27 mouse cellular contexts compared by ENCODE assay signal in the genomic region with DNA sequence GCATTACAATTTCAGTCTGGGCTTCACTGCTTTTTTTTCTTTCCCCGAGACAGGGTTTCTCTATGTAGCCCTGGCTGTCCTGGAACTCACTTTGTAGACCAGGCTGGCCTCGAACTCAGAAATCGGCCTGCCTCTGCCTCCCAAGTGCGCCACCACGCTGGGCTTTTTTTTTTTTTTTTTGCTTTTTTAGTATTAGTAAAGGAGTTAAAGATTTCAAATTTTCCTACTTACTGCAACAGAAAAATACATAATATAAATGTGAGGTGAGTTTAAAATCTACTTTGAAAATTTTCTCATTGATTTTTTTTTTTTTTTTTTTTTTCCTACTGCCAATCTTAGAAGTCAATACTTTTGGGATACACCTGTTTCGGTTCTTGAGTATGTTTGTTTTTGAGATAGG. TPM values are rescaled to one million over a fixed set of nuclear protein-coding genes. Genes with fewer than 3 reads are reported as not detected.
DNase-seq lines count a peak whose midpoint lies in the region; ATAC-seq and TF ChIP-seq lines count a peak whose summit lies in the region.
"Had no signal": no experiment of that assay in that cellular context is flagged by ENCODE, and none has a peak within 500 bp of the region (broad histone marks: within the 10 kb centered on the region; RNA-seq: fewer than 3 reads in every experiment).

No protein-coding gene starts in this region.

- no peak for ATAC-seq in kidney, embryonic 15.5 days (replicated peaks; ENCODE audit: low FRiP score)
- no peak for ATAC-seq in liver, embryonic 13.5 days (ENCODE audit: low read depth)
- ATAC-seq in frontal cortex, adult (ENCODE audit: low TSS enrichment), result no peak
- no peak for ATAC-seq in forebrain, embryonic 13.5 days
- ATAC-seq: forebrain, postnatal 0 days had no signal

- DNase-seq in kidney, adult 8-10 months, result no peak
- no peak for DNase-seq in MEL (ENCODE audit: low read depth, low spot score)
- DNase-seq in liver, embryonic 13.5 days, result no peak
- DNase-seq in frontal cortex, postnatal 10 days (ENCODE audit: low spot score in 2 of 2), result no peak
- DNase-seq: adrenal gland, postnatal 25 days; B cell, adult 2 months; cerebellum, adult 2 months; forebrain, postnatal 0 days; heart, postnatal 36 days; kidney, adult 18-20 months; kidney, postnatal 25 days; right cerebral cortex, adult 18-20 months; thymus, postnatal 14 days had no signal

- peaks cover 41% of the 10 kb centered on the region for H3K4me1 ChIP-seq in kidney, embryonic 15.5 days
- H3K4me1 ChIP-seq in E14TG2a.4 (replicated peaks; ENCODE audit: low read depth, low read length) (peaks cover 69% of the 10 kb centered on the region), MEL (ENCODE audit: control insufficient read depth in 1 of 2, insufficient read depth in 2 of 2, low read length in 2 of 2) (peaks cover 2 to 17% of the 10 kb centered on the region in 2 experiments)
- peaks cover 56% of the 10 kb centered on the region for H3K4me1 ChIP-seq in liver, embryonic 13.5 days (replicated peaks)
- peaks cover 35% of the 10 kb centered on the region for H3K4me1 ChIP-seq in forebrain, embryonic 13.5 days

- no peak for TF ChIP-seq RAD21 in MEL (IDR thresholded peaks at IDR 0.05; ENCODE audit: low read depth, low read length)

- H3K9me3 ChIP-seq in kidney, embryonic 15.5 days (replicated peaks), result no peaks in the 10 kb centered on the region
- H3K9me3 ChIP-seq in E14TG2a.4 (ENCODE audit: low read length), result no peaks in the 10 kb centered on the region
- H3K9me3 ChIP-seq in MEL (replicated peaks; ENCODE audit: insufficient read depth, low read length), result no peaks in the 10 kb centered on the region
- no peaks in the 10 kb centered on the region for H3K9me3 ChIP-seq in liver, embryonic 13.5 days (replicated peaks)
- no peaks in the 10 kb centered on the region for H3K9me3 ChIP-seq in forebrain, embryonic 13.5 days (replicated peaks)
- H3K9me3 ChIP-seq: hindbrain, embryonic 15.5 days; neural tube, embryonic 12.5 days had no signal

- H3K27me3 ChIP-seq in kidney, embryonic 15.5 days, result no peaks in the 10 kb centered on the region
- H3K27me3 ChIP-seq in E14TG2a.4 (ENCODE audit: insufficient read depth, low read length) (no peaks in the 10 kb centered on the region), MEL (ENCODE audit: control insufficient read depth in 1 of 2, insufficient read depth in 2 of 2, low read length in 2 of 2) (no peaks in the 10 kb centered on the region)
- no peaks in the 10 kb centered on the region for H3K27me3 ChIP-seq in liver, embryonic 13.5 days
- H3K27me3 ChIP-seq in forebrain, embryonic 13.5 days, result no peaks in the 10 kb centered on the region
- H3K27me3 ChIP-seq: hindbrain, embryonic 15.5 days; neural tube, embryonic 12.5 days had no signal

- peak overlapping the region; percentile 92; the same call in 1 of the 2 replicates for H3K4me2 ChIP-seq in kidney, embryonic 15.5 days
- peak overlapping the region; percentile 98 for H3K4me2 ChIP-seq in liver, embryonic 13.5 days
- no peak overlapping the region for H3K4me2 ChIP-seq in forebrain, embryonic 13.5 days

- TF ChIP-seq POLR2A in MEL (IDR thresholded peaks at IDR 0.05; ENCODE audit: control insufficient read depth in 1 of 2, insufficient read depth in 1 of 2, low read depth in 1 of 2, low read length in 2 of 2, poor library complexity in 1 of 2), result no peak

- H3K36me3 ChIP-seq in kidney, embryonic 15.5 days, result peaks cover 48% of the 10 kb centered on the region
- H3K36me3 ChIP-seq in E14TG2a.4 (ENCODE audit: insufficient read depth, low read length), result peaks cover 59% of the 10 kb centered on the region
- peaks cover 15 to 30% of the 10 kb centered on the region in 2 experiments for H3K36me3 ChIP-seq in MEL (ENCODE audit: control insufficient read depth in 1 of 2, insufficient read depth in 2 of 2, low read length in 2 of 2)
- peaks cover 51% of the 10 kb centered on the region for H3K36me3 ChIP-seq in liver, embryonic 13.5 days
- H3K36me3 ChIP-seq in forebrain, embryonic 13.5 days (ENCODE audit: poor library complexity, severe bottlenecking), result peaks cover 40% of the 10 kb centered on the region

- TF ChIP-seq EP300 in MEL (IDR thresholded peaks at IDR 0.05; ENCODE audit: low read depth in 1 of 2, low read length in 2 of 2), result no peak

- peak overlapping the region; percentile 78; the same call in 1 of the 2 replicates for H3K4me3 ChIP-seq in kidney, embryonic 15.5 days (replicated peaks)
- H3K4me3 ChIP-seq in E14TG2a.4 (replicated peaks; ENCODE audit: low read length) (peak overlapping the region; percentile 97), MEL (ENCODE audit: control insufficient read depth in 1 of 2, insufficient read depth in 1 of 2, low read depth in 2 of 2, low read length in 2 of 2) (no peak overlapping the region)
- peak overlapping the region; percentile 82 for H3K4me3 ChIP-seq in liver, embryonic 13.5 days (replicated peaks)
- H3K4me3 ChIP-seq in forebrain, embryonic 13.5 days, result no peak overlapping the region
- H3K4me3 ChIP-seq: hindbrain, embryonic 15.5 days; neural tube, embryonic 12.5 days had no signal

- H3K9ac ChIP-seq in kidney, embryonic 15.5 days, result no peak overlapping the region
- no peak overlapping the region; the same call in 1 of the 2 replicates for H3K9ac ChIP-seq in MEL (ENCODE audit: control insufficient read depth, low read depth, low read length, poor library complexity, severe bottlenecking)
- H3K9ac ChIP-seq in liver, embryonic 13.5 days, result peak overlapping the region; percentile 92; the same call in 1 of the 2 replicates
- H3K9ac ChIP-seq in forebrain, embryonic 13.5 days, result no peak overlapping the region
- H3K9ac ChIP-seq: forebrain, postnatal 0 days; hindbrain, embryonic 15.5 days; neural tube, embryonic 12.5 days had no signal

- 93% methylated on average over 6 of the region's 6 CpGs for WGBS in kidney, embryonic 15.5 days
- WGBS in liver, embryonic 13.5 days (ENCODE audit: insufficient replicate concordance), result 79% methylated on average over 6 of the region's 6 CpGs
- WGBS in forebrain, embryonic 13.5 days, result 95% methylated on average over 6 of the region's 6 CpGs

- peaks cover 69% of the 10 kb centered on the region for H3K79me2 ChIP-seq in MEL (ENCODE audit: control insufficient read depth, insufficient read depth, low read length, poor library complexity)

- no peak for TF ChIP-seq CTCF in E14TG2a.4 (conservative IDR thresholded peaks at IDR 0.05; ENCODE audit: low read length)
- no peak for TF ChIP-seq CTCF in MEL (IDR thresholded peaks at IDR 0.05 in 2 of 3, conservative IDR thresholded peaks at IDR 0.05 in 1 of 3; ENCODE audit: control insufficient read depth in 1 of 3, insufficient read depth in 1 of 3, low read depth in 2 of 3, low read length in 3 of 3, poor library complexity in 1 of 3, severe bottlenecking in 1 of 3)

- no peak overlapping the region for H3K27ac ChIP-seq in kidney, embryonic 15.5 days
- no peak overlapping the region for H3K27ac ChIP-seq in MEL (ENCODE audit: control insufficient read depth, low read depth, low read length)
- H3K27ac ChIP-seq in liver, embryonic 13.5 days, result no peak overlapping the region
- no peak overlapping the region for H3K27ac ChIP-seq in forebrain, embryonic 13.5 days
- H3K27ac ChIP-seq: hindbrain, embryonic 15.5 days; neural tube, embryonic 12.5 days had no signal

TF ChIP-seq in MEL, 35 proteins besides CTCF, POLR2A, EP300 and RAD21:
- TF ChIP-seq UBTF (IDR thresholded peaks at IDR 0.05; ENCODE audit: borderline replicate concordance, insufficient read depth, low read depth, low read length) (no peak), ZNF384 (IDR thresholded peaks at IDR 0.05; ENCODE audit: low read depth, low read length) (peak; percentile 65)

RNA-seq across cellular contexts. Expression of a gene that starts 2.9 kb away (rescaled TPM):
- 145 and 152 TPM in 2 replicates for polyA plus RNA-seq in kidney, embryonic 15.5 days (2015; fragmentation: Nextera tagmentation; extraction: Ambion mirVana)
- total RNA-seq in MEL (2012; rRNA removed), result 301 and 311 TPM in 2 replicates
- 100 to 1,000 TPM; 477 to 491 TPM for polyA plus RNA-seq in MEL (2012; ENCODE audit: insufficient read depth in 1 of 2, insufficient read length in 2 of 2, low read depth in 1 of 2, low replicate concordance in 2 of 2, missing spikeins in 1 of 2)
- 79.1 and 83.0 TPM in 2 replicates for polyA plus RNA-seq in liver, embryonic 13.5 days (2015; fragmentation: Nextera tagmentation; extraction: Ambion mirVana)
- 149 and 152 TPM in 2 replicates for polyA plus RNA-seq in forebrain, embryonic 13.5 days (2015; fragmentation: Nextera tagmentation; extraction: Ambion mirVana)

RNA-seq across cellular contexts. Expression of a gene that starts 13.5 kb away (rescaled TPM):
- 36.2 and 41.0 TPM in 2 replicates for polyA plus RNA-seq in kidney, embryonic 15.5 days (2015; fragmentation: Nextera tagmentation; extraction: Ambion mirVana)
- total RNA-seq in MEL (2012; rRNA removed), result 1.0 and 1.7 TPM in 2 replicates
- 10 to 100 TPM in 1 of 2 experiments, not detected in 1; 19.9 TPM for polyA plus RNA-seq in MEL (2012; ENCODE audit: insufficient read depth in 1 of 2, insufficient read length in 2 of 2, low read depth in 1 of 2, low replicate concordance in 2 of 2, missing spikeins in 1 of 2)
- polyA plus RNA-seq in liver, embryonic 13.5 days (2015; fragmentation: Nextera tagmentation; extraction: Ambion mirVana), result 2.2 and 2.7 TPM in 2 replicates
- 45.3 and 45.6 TPM in 2 replicates for polyA plus RNA-seq in forebrain, embryonic 13.5 days (2015; fragmentation: Nextera tagmentation; extraction: Ambion mirVana)
- total RNA-seq: monocyte, adult 5-6 weeks had no signal

RNA-seq across cellular contexts. Expression of a gene that starts 15.1 kb away (rescaled TPM):
- 55.5 and 62.2 TPM in 2 replicates for polyA plus RNA-seq in kidney, embryonic 15.5 days (2015; fragmentation: Nextera tagmentation; extraction: Ambion mirVana)
- total RNA-seq in MEL (2012; rRNA removed), result 72.3 and 75.5 TPM in 2 replicates
- polyA plus RNA-seq in MEL (2012; ENCODE audit: insufficient read depth in 1 of 2, insufficient read length in 2 of 2, low read depth in 1 of 2, low replicate concordance in 2 of 2, missing spikeins in 1 of 2), result 100 to 1,000 TPM in 1 of 2 experiments, not detected in 1; 147 TPM
- 45.6 and 48.2 TPM in 2 replicates for polyA plus RNA-seq in liver, embryonic 13.5 days (2015; fragmentation: Nextera tagmentation; extraction: Ambion mirVana)
- polyA plus RNA-seq in forebrain, embryonic 13.5 days (2015; fragmentation: Nextera tagmentation; extraction: Ambion mirVana), result 60.5 and 68.9 TPM in 2 replicates

RNA-seq across cellular contexts. Expression of a gene that starts 26.6 kb away (rescaled TPM):
- polyA plus RNA-seq in kidney, embryonic 15.5 days (2015; fragmentation: Nextera tagmentation; extraction: Ambion mirVana), result 6.3 and 6.4 TPM in 2 replicates
- 0.96 and 1.2 TPM in 2 replicates for total RNA-seq in MEL (2012; rRNA removed)
- 1 to 10 TPM in 1 of 2 experiments, not detected in 1; 2.9 TPM for polyA plus RNA-seq in MEL (2012; ENCODE audit: insufficient read depth in 1 of 2, insufficient read length in 2 of 2, low read depth in 1 of 2, low replicate concordance in 2 of 2, missing spikeins in 1 of 2)
- 0.93 and 1.4 TPM in 2 replicates for polyA plus RNA-seq in liver, embryonic 13.5 days (2015; fragmentation: Nextera tagmentation; extraction: Ambion mirVana)
- polyA plus RNA-seq in forebrain, embryonic 13.5 days (2015; fragmentation: Nextera tagmentation; extraction: Ambion mirVana), result 5.6 and 8.4 TPM in 2 replicates

RNA-seq across cellular contexts. Expression of a gene that starts 31.0 kb away (rescaled TPM):
- polyA plus RNA-seq in kidney, embryonic 15.5 days (2015; fragmentation: Nextera tagmentation; extraction: Ambion mirVana), result not detected in 2 replicates
- total RNA-seq in MEL (2012; rRNA removed), result not detected in 2 replicates
- not detected for polyA plus RNA-seq in MEL (2012; ENCODE audit: insufficient read depth in 1 of 2, insufficient read length in 2 of 2, low read depth in 1 of 2, low replicate concordance in 2 of 2, missing spikeins in 1 of 2)
- polyA plus RNA-seq in liver, embryonic 13.5 days (2015; fragmentation: Nextera tagmentation; extraction: Ambion mirVana), result 0.09 TPM in 1 of 2 replicates, not detected in the other
- polyA plus RNA-seq in forebrain, embryonic 13.5 days (2015; fragmentation: Nextera tagmentation; extraction: Ambion mirVana), result not detected in 2 replicates
- total RNA-seq: adrenal gland, postnatal 25 days; gastrocnemius, adult 2 months; heart, postnatal 36 days; left cerebral cortex, adult 18-20 months; monocyte, adult 5-6 weeks had no signal
- polyA plus RNA-seq: cerebellum, adult 2 months; embryonic facial prominence, embryonic 11.5 days; forebrain, postnatal 0 days; gonadal fat pad, adult 2 months; heart, embryonic 14.5 days; hindbrain, embryonic 15.5 days; liver, embryonic 16.5 days; neural tube, embryonic 12.5 days; small intestine, adult 2 months had no signal

Comparison
In these comparisons a context has a peak if more than half of its experiments do, and no peak if none do; other contexts are left out.
1. H3K4me3 ChIP-seq: peak in kidney, embryonic 15.5 days (single experiment), E14TG2a.4 (single experiment) and liver, embryonic 13.5 days (single experiment); none in MEL (0 of 2) and forebrain, embryonic 13.5 days (single experiment).